Mouse (Mus musculus) midbrain, embryonic 11.5 days (tissue): ENCODE results near the gene Sgk1. TPM values are rescaled to one million over a fixed set of nuclear protein-coding genes. Genes with fewer than 3 reads are reported as not detected.

ENCODE experiments used
- ATAC-seq: fragments of 200-750 bp; cut with Nextera tagmentation; 2 replicates; pipeline ENCODE4 v1.8.0; 2017; ENCODE audit warnings: moderate TSS enrichment, moderate library complexity; ENCODE audit not compliant: low FRiP score
- DNase-seq: peaks from one replicate; pipeline ENCODE4 v3.0.0; 2015; ENCODE audit warnings: low spot score; ENCODE audit errors: missing footprints
- H3K27ac ChIP-seq: fragments of 300-500 bp; sonication (generic); 2 replicates; pipeline ENCODE4 v1.5.1; 2014; ENCODE audit warnings: low read depth, low read length
- H3K27me3 ChIP-seq: fragments of 300-500 bp; sonication (generic); 2 replicates; pipeline ENCODE4 v1.6.1; 2014; ENCODE audit warnings: mild to moderate bottlenecking, low read length, moderate library complexity, mixed read lengths; ENCODE audit not compliant: control insufficient read depth, insufficient read depth
- H3K36me3 ChIP-seq: fragments of 300-500 bp; sonication (generic); 2 replicates; pipeline ENCODE4 v1.6.1; 2014; ENCODE audit warnings: mild to moderate bottlenecking, low read length, moderate library complexity, mixed read lengths; ENCODE audit not compliant: control insufficient read depth, insufficient read depth
- H3K4me1 ChIP-seq: fragments of 300-500 bp; sonication (generic); 2 replicates; pipeline ENCODE4 v1.6.1; 2014; ENCODE audit warnings: low read length; ENCODE audit not compliant: control insufficient read depth, insufficient read depth
- H3K4me2 ChIP-seq: fragments of 300-500 bp; sonication (generic); 2 replicates; pipeline ENCODE4 v1.6.1; 2014; ENCODE audit warnings: mild to moderate bottlenecking, moderate library complexity
- H3K4me3 ChIP-seq: fragments of 300-500 bp; sonication (generic); 2 replicates; pipeline ENCODE4 v1.5.1; 2014; ENCODE audit warnings: low read depth, low read length
- H3K9ac ChIP-seq: fragments of 300-500 bp; sonication (generic); 2 replicates; pipeline ENCODE4 v1.6.1; 2014; ENCODE audit warnings: low read length
- H3K9me3 ChIP-seq: fragments of 300-500 bp; sonication (generic); 2 replicates; pipeline ENCODE4 v1.6.1; 2016; ENCODE audit warnings: low read length; ENCODE audit not compliant: control insufficient read depth
- WGBS: fragments of 180-500 bp; shearing (Covaris S2); extraction: QIAGEN DNeasy Blood & Tissue Kit; methylation state at CpG from one replicate; pipeline ENCODE4 v1.1.7; 2014; 5-methylcytosine and 5-hydroxymethylcytosine counted together
- polyA plus RNA-seq: library from polyadenylated mRNA; unstranded; fragments of >200 nt; fragmentation: Nextera tagmentation; extraction: Ambion mirVana; gene quantifications from 2 replicates; pipeline ENCODE4 v1.2.1, GENCODE M21; 2014

Sgk1 gene
- polyA plus RNA-seq, 1 experiment from 2014 or later: 20.8 TPM

GRCm38 (mm10) chr10:21988489-21988888, 106.5 kb downstream of the Sgk1 start:
- H3K27me3 ChIP-seq: peaks cover 14% of the 10 kb centered on the region
- no peak overlapping the region for H3K4me2 ChIP-seq
- ATAC-seq (no peak), DNase-seq (no peak)
- WGBS: 74% methylated on average over 5 of the region's 5 CpGs
- no peak overlapping the region for H3K4me3 ChIP-seq
- H3K36me3 ChIP-seq: no peaks in the 10 kb centered on the region
- H3K27ac ChIP-seq: no peak overlapping the region
- H3K4me1 ChIP-seq: peaks cover 5% of the 10 kb centered on the region; the same call in 1 of the 2 replicates
- H3K9ac ChIP-seq: no peak overlapping the region
- no peaks in the 10 kb centered on the region for H3K9me3 ChIP-seq

- H3K4me2 ChIP-seq: peak overlapping the region; percentile 32
- WGBS: 13% methylated on average over 17 of the region's 17 CpGs
- H3K36me3 ChIP-seq: no peaks in the 10 kb centered on the region
- peaks cover 14% of the 10 kb centered on the region for H3K27me3 ChIP-seq
- no peak overlapping the region for H3K9ac ChIP-seq
- H3K9me3 ChIP-seq: no peaks in the 10 kb centered on the region
- DNase-seq (peak; percentile 95), ATAC-seq (no peak)
- peak overlapping the region; percentile 23; the same call in 1 of the 2 replicates for H3K4me3 ChIP-seq
- H3K4me1 ChIP-seq: peaks cover 6% of the 10 kb centered on the region; the same call in 1 of the 2 replicates
- no peak overlapping the region for H3K27ac ChIP-seq
Measured at GRCm38 (mm10) chr10:21991351-21991840, 109.4 kb downstream of the Sgk1 start.

- no peak for ATAC-seq
- WGBS: 15% methylated on average over 17 of the region's 17 CpGs
Measured at GRCm38 (mm10) chr10:21991986-21992833, 110.2 kb downstream of the Sgk1 start.

GRCm38 (mm10) chr10:21992834-21993514, 111.0 kb downstream of the Sgk1 start:
- no peaks in the 10 kb centered on the region for H3K9me3 ChIP-seq
- H3K4me2 ChIP-seq: peak overlapping the region; percentile 87
- no peak overlapping the region for H3K27ac ChIP-seq
- H3K36me3 ChIP-seq: no peaks in the 10 kb centered on the region
- peaks cover 14% of the 10 kb centered on the region for H3K27me3 ChIP-seq
- peak overlapping the region; percentile 60 for H3K4me3 ChIP-seq
- H3K9ac ChIP-seq: peak overlapping the region; percentile 75; the same call in 1 of the 2 replicates
- ATAC-seq (peak; percentile 58; the same call in 1 of the 2 replicates), DNase-seq (peak; percentile 92)
- peaks cover 8% of the 10 kb centered on the region; the same call in 1 of the 2 replicates for H3K4me1 ChIP-seq
- WGBS: under 1% methylated on average over 30 of the region's 30 CpGs

More at GRCm38 (mm10) chr10:21991986-21992833, 110.2 kb downstream of the Sgk1 start:
- DNase-seq: peak; percentile 94
- Histone ChIP-seq H3K4me3 (no peak overlapping the region; the same call in 1 of the 2 replicates), H3K9me3 (no peaks in the 10 kb centered on the region), H3K27ac (no peak overlapping the region), H3K9ac (no peak overlapping the region), H3K27me3 (peaks cover 14% of the 10 kb centered on the region), H3K36me3 (no peaks in the 10 kb centered on the region), H3K4me1 (peaks cover 8% of the 10 kb centered on the region; the same call in 1 of the 2 replicates), H3K4me2 (peak overlapping the region; percentile 87)

GRCm38 (mm10) chr10:21993515-21994373, 111.8 kb downstream of the Sgk1 start:
- DNase-seq (no peak), ATAC-seq (peak; percentile 80; the same call in 1 of the 2 replicates)
- Histone ChIP-seq H3K4me1 (peaks cover 8% of the 10 kb centered on the region; the same call in 1 of the 2 replicates), H3K27ac (peak overlapping the region; percentile 20; the same call in 1 of the 2 replicates), H3K9ac (peak overlapping the region; percentile 75), H3K9me3 (no peaks in the 10 kb centered on the region), H3K4me2 (peak overlapping the region; percentile 87), H3K27me3 (peaks cover 14% of the 10 kb centered on the region), H3K36me3 (no peaks in the 10 kb centered on the region), H3K4me3 (peak overlapping the region; percentile 60)
- under 1% methylated on average over 60 of the region's 60 CpGs for WGBS

GRCm38 (mm10) chr10:21994431-21994914, 112.5 kb downstream of the Sgk1 start:
- WGBS: under 1% methylated on average over 40 of the region's 40 CpGs
- peaks cover 8% of the 10 kb centered on the region; the same call in 1 of the 2 replicates for H3K4me1 ChIP-seq

GRCm38 (mm10) chr10:21995221-21995620, 113.2 kb downstream of the Sgk1 start:
- Histone ChIP-seq H3K4me1 (peaks cover 8% of the 10 kb centered on the region; the same call in 1 of the 2 replicates), H3K27ac (no peak overlapping the region), H3K4me3 (peak overlapping the region; percentile 60), H3K9ac (peak overlapping the region; percentile 75; the same call in 1 of the 2 replicates), H3K9me3 (no peaks in the 10 kb centered on the region), H3K36me3 (no peaks in the 10 kb centered on the region), H3K27me3 (peaks cover 14% of the 10 kb centered on the region), H3K4me2 (peak overlapping the region; percentile 87)
- WGBS: 15% methylated on average over 12 of the region's 12 CpGs
- DNase-seq: peak; percentile 98
- ATAC-seq: no peak

More at GRCm38 (mm10) chr10:21994431-21994914, 112.5 kb downstream of the Sgk1 start:
- Histone ChIP-seq H3K27ac (peak overlapping the region; percentile 20; the same call in 1 of the 2 replicates), H3K4me2 (peak overlapping the region; percentile 87), H3K36me3 (no peaks in the 10 kb centered on the region), H3K9ac (peak overlapping the region; percentile 75), H3K27me3 (peaks cover 14% of the 10 kb centered on the region), H3K4me3 (peak overlapping the region; percentile 60), H3K9me3 (no peaks in the 10 kb centered on the region)
- ATAC-seq (peak; percentile 97), DNase-seq (peak; percentile 99)
